Comparison of ENCODE assay signal across 16 mouse cellular contexts in the genomic region with DNA sequence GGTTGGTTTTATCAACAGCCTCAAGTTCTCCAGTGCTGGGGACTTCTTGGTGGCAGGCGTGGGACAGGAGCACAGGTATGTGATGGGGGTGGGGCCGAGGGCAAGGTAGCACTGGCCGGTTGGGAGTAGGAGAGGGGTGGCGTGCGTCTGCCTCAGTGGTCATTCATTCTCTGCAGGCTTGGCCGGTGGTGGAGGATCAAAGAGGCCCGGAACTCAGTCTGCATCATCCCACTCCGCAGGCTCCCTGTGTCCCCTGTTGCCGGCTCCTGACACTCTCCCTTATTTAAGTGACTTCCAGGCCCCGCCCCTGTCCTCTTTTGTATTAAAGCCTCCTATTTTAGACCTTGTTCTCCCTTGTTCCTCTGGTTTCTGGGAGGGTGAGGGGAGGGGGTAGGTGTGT. TPM values are rescaled to one million over a fixed set of nuclear protein-coding genes. Genes with fewer than 3 reads are reported as not detected.
"Had no signal": no experiment of that assay in that cellular context is flagged by ENCODE, and none has a peak within 500 bp of the region (broad histone marks: within the 10 kb centered on the region; RNA-seq: fewer than 3 reads in every experiment).

No protein-coding gene starts in this region.

- DNase-seq: kidney, adult 11 months; kidney, adult 8-10 months; kidney, postnatal 10 days; kidney, postnatal 36 days; liver; lung, adult 18-20 months; lung, postnatal 10 days; lung, postnatal 36 days; retina, postnatal 1 day; thymus, postnatal 36 days had no signal

RNA-seq across cellular contexts. Expression of a gene that starts 14.7 kb away (rescaled TPM):
- total RNA-seq: layer of hippocampus, adult 18-20 months; layer of hippocampus, postnatal 25 days; left cerebral cortex, adult 18-20 months; left cerebral cortex, postnatal 25 days; monocyte, adult 5-6 weeks; neutrophil, adult 5-6 weeks had no signal

RNA-seq across cellular contexts. Expression of a gene that starts 19.3 kb away (rescaled TPM):
- total RNA-seq: neutrophil, adult 5-6 weeks had no signal

RNA-seq across cellular contexts. Expression of a gene that starts 29.3 kb away (rescaled TPM):
- total RNA-seq: layer of hippocampus, adult 18-20 months; layer of hippocampus, postnatal 25 days; left cerebral cortex, adult 18-20 months; left cerebral cortex, postnatal 25 days; monocyte, adult 5-6 weeks; neutrophil, adult 5-6 weeks had no signal
